Mouse (Mus musculus) spleen, adult 12 weeks (tissue): ENCODE results near the gene Cuzd1.

Experiments used
- DNase-seq: peaks from one replicate; pipeline ENCODE4 v3.0.0; 2022; ENCODE audit warnings: low spot score

Gene Cuzd1

GRCm38 (mm10) chr7:131322192-131322591 is at the start of gene Cuzd1:
Gene Cuzd1 (minus strand): TSS chr7:131322292.
- no peak for DNase-seq

GRCm38 (mm10) chr7:131371470-131371860 is 49.4 kb upstream of the Cuzd1 start:
- no peak for DNase-seq

- DNase-seq: peak; percentile 78
Measured at GRCm38 (mm10) chr7:131370648-131371469, 48.8 kb upstream of the Cuzd1 start, which contains the start of gene Pstk. Gene Pstk (plus strand): TSS chr7:131371141.

- DNase-seq: no peak
Measured at GRCm38 (mm10) chr7:131364131-131364530, 42.0 kb upstream of the Cuzd1 start.

GRCm38 (mm10) chr7:131362615-131363300 is 40.7 kb upstream of the Cuzd1 start, which contains the start of gene 2310057M21Rik:
Gene 2310057M21Rik (minus strand): TSS chr7:131362759.
- DNase-seq: peak; percentile 78

GRCm38 (mm10) chr7:131362269-131362614 is 40.1 kb upstream of the Cuzd1 start:
- no peak for DNase-seq

GRCm38 (mm10) chr7:131356105-131356504 is 34.0 kb upstream of the Cuzd1 start:
- no peak for DNase-seq

- no peak for DNase-seq
Measured at GRCm38 (mm10) chr7:131345856-131346541, 23.9 kb upstream of the Cuzd1 start.

- DNase-seq: no peak
Measured at GRCm38 (mm10) chr7:131337502-131338068, 15.5 kb upstream of the Cuzd1 start.

GRCm38 (mm10) chr7:131333564-131333963 is 11.5 kb upstream of the Cuzd1 start, which contains the start of gene Fam24a:
Gene Fam24a (plus strand): TSS chr7:131333864.
- DNase-seq: no peak

- no peak for DNase-seq
Measured at GRCm38 (mm10) chr7:131331688-131332087, 9.6 kb upstream of the Cuzd1 start.

- no peak for DNase-seq
Measured at GRCm38 (mm10) chr7:131329416-131329815, 7.3 kb upstream of the Cuzd1 start, which contains the start of gene Fam24b. Gene Fam24b (minus strand): TSS chr7:131329516.

GRCm38 (mm10) chr7:131327054-131327453 is 5.0 kb upstream of the Cuzd1 start:
- DNase-seq: no peak

- no peak for DNase-seq
Measured at GRCm38 (mm10) chr7:131318340-131318739, 3.8 kb downstream of the Cuzd1 start.

- DNase-seq: no peak
Measured at GRCm38 (mm10) chr7:131317587-131317986, 4.5 kb downstream of the Cuzd1 start.

- DNase-seq: no peak
Measured at GRCm38 (mm10) chr7:131314493-131314892, 7.6 kb downstream of the Cuzd1 start.

GRCm38 (mm10) chr7:131306733-131307132 is 15.4 kb downstream of the Cuzd1 start:
- DNase-seq: no peak

- DNase-seq: no peak
Measured at GRCm38 (mm10) chr7:131303340-131303739, 18.8 kb downstream of the Cuzd1 start.

- no peak for DNase-seq
Measured at GRCm38 (mm10) chr7:131297151-131297550, 24.9 kb downstream of the Cuzd1 start.

- no peak for DNase-seq
Measured at GRCm38 (mm10) chr7:131265851-131266250, 56.2 kb downstream of the Cuzd1 start.

- no peak for DNase-seq
Measured at GRCm38 (mm10) chr7:131264251-131264650, 57.8 kb downstream of the Cuzd1 start.

- no peak for DNase-seq
Measured at GRCm38 (mm10) chr7:131260946-131261345, 61.1 kb downstream of the Cuzd1 start.
